Mouse (Mus musculus) megakaryocyte, adult 5-6 weeks (primary cell): ENCODE measurements at regions not wholly inside any gene's neighbourhood (a gene's known extent, or its start where the extent isn't known, plus 50 kb on each side); places are given as distances from the start of the nearest gene placed in this dataset.

Experiments used
- ATAC-seq: 2 replicates; pipeline ENCODE4 v1.8.0; 2016; ENCODE audit warnings: mild to moderate bottlenecking, inconsistent platforms; ENCODE audit not compliant: poor library complexity, severe bottlenecking

- no peak for ATAC-seq
These were observed 152.9 kb downstream of the Gm9376 start for GRCm38 (mm10) chr14:118419442-118420193.

- peak; percentile 25 for ATAC-seq
These were observed 155.7 kb downstream of the Gm9376 start for GRCm38 (mm10) chr14:118422351-118423001.

- ATAC-seq: peak; percentile 79
These were observed 156.5 kb downstream of the Gm9376 start for GRCm38 (mm10) chr14:118423269-118423668.

- ATAC-seq: no peak
These were observed 159.8 kb downstream of the Gm9376 start for GRCm38 (mm10) chr14:118426562-118426961.

- ATAC-seq: no peak
These were observed 163.5 kb downstream of the Gm9376 start for GRCm38 (mm10) chr14:118430286-118430685.

GRCm38 (mm10) chr14:118430740-118431139, 164.0 kb downstream of the Gm9376 start:
- ATAC-seq: 0 out of 2 replicates have a peak, but pooled peaks have one; percentile 49

- ATAC-seq: peak; percentile 85
These were observed 164.6 kb downstream of the Gm9376 start for GRCm38 (mm10) chr14:118431241-118431882.
